Mouse (Mus musculus): ENCODE results near the gene Slc25a13.

DNA sequence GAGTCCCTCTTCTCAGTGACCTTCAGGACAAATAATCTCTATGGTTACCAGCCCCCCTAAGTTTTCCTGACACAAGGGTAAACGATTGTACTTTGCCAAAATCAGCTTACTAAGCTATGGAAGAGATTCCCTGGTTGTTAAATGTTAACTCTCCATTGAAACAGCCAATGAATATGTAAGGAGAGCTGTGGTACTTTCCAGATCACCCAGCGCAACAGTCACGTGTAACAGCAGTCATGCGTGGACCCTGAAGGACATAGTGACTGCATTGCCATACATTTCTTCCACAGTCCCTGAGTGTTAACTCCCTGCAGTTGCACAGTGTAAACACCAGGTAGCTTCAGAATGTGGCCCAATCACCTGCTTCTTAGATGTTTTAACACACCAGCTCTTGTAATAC is 82.0 kb downstream of the Slc25a13 start:
- TF ChIP-seq POLR2A (IDR thresholded peaks at IDR 0.05; ENCODE audit: insufficient read depth, low read depth, low read length) (no peak), CTCF (IDR thresholded peaks at IDR 0.05) (no peak)

All from heart, adult 2 months (tissue).